Mouse (Mus musculus) embryonic facial prominence, embryonic 11.5 days (tissue): ENCODE results near the gene Tgfbrap1. TPM values are rescaled to one million over a fixed set of nuclear protein-coding genes. Genes with fewer than 3 reads are reported as not detected.

Experiments used
- ATAC-seq: fragments of 200-750 bp; cut with Nextera tagmentation; replicated peaks from 2 replicates; pipeline ENCODE4 v1.8.0; 2017; ENCODE audit warnings: low read depth; ENCODE audit not compliant: insufficient number of reproducible peaks, low FRiP score, low TSS enrichment
- DNase-seq: peaks from one replicate; pipeline ENCODE4 v3.0.0-alpha.2; 2015; ENCODE audit warnings: low spot score
- H3K27ac ChIP-seq: fragments of 300-500 bp; sonication (generic); replicated peaks from 2 replicates; pipeline ENCODE4 v1.5.1; 2014; ENCODE audit warnings: mild to moderate bottlenecking, low read depth, low read length, control low read depth
- H3K27me3 ChIP-seq: fragments of 300-500 bp; sonication (generic); 2 replicates; pipeline ENCODE4 v1.6.1; 2014; ENCODE audit warnings: mild to moderate bottlenecking, low read length, moderate library complexity, mixed read lengths; ENCODE audit not compliant: control insufficient read depth, insufficient read depth
- H3K36me3 ChIP-seq: fragments of 300-500 bp; sonication (generic); replicated peaks from 2 replicates; pipeline ENCODE4 v1.6.1; 2014; ENCODE audit warnings: low read depth, mild to moderate bottlenecking, low read length, moderate library complexity, mixed read lengths; ENCODE audit not compliant: control insufficient read depth, insufficient read depth
- H3K4me1 ChIP-seq: fragments of 300-500 bp; sonication (generic); 2 replicates; pipeline ENCODE4 v1.6.1; 2014; ENCODE audit warnings: low read length, mixed read lengths; ENCODE audit not compliant: control insufficient read depth, insufficient read depth
- H3K4me2 ChIP-seq: fragments of 300-500 bp; sonication (generic); 2 replicates; pipeline ENCODE4 v1.6.1; 2014; ENCODE audit warnings: low read depth, mild to moderate bottlenecking, control low read depth, low read length, moderate library complexity
- H3K4me3 ChIP-seq: fragments of 300-500 bp; sonication (generic); 2 replicates; pipeline ENCODE4 v1.5.1; 2014; ENCODE audit warnings: low read depth, low read length, control low read depth
- H3K9ac ChIP-seq: fragments of 300-500 bp; sonication (generic); replicated peaks from 2 replicates; pipeline ENCODE4 v1.6.1; 2014; ENCODE audit warnings: mild to moderate bottlenecking, control low read depth, low read length
- H3K9me3 ChIP-seq: fragments of 300-500 bp; sonication (generic); replicated peaks from 2 replicates; pipeline ENCODE4 v1.6.1; 2016; ENCODE audit warnings: mild to moderate bottlenecking, low read length, inconsistent platforms, mixed read lengths; ENCODE audit not compliant: control insufficient read depth
- WGBS: fragments of 180-500 bp; shearing (Covaris S2); extraction: QIAGEN DNeasy Blood & Tissue Kit; methylation state at CpG from one replicate; pipeline ENCODE4 v1.1.7; 2014; 5-methylcytosine and 5-hydroxymethylcytosine counted together
- polyA plus RNA-seq: library from polyadenylated mRNA; unstranded; fragments of >200 nt; fragmentation: Nextera tagmentation; extraction: Ambion mirVana; gene quantifications from 2 replicates; pipeline ENCODE4 v1.2.1, GENCODE M21; 2014

Tgfbrap1 gene
- polyA plus RNA-seq, 1 experiment from 2014 or later, result 12.1 TPM

DNA sequence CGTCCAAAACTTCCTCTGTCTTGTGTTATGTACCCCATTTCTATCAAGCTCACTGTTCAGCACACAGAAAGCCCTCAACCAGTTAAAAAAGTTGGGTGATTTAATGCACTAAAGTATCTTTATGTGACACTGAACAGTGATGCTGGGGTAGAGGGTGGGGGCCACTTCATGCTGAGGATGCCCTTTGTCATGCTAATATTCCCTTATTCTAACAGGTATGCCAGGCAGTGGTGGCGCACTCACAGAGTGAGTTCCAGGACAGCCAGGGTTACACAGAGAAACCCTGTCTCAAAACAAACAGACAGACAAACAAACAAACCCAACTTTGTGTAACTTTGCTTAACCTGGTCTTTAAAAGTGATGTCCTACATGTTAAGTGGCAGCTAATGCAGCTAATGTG, 4.2 kb downstream of the Tgfbrap1 start:
- Histone ChIP-seq H3K27ac (no peak overlapping the region), H3K4me2 (no peak overlapping the region), H3K9ac (no peak overlapping the region), H3K4me1 (no peaks in the 10 kb centered on the region), H3K27me3 (no peaks in the 10 kb centered on the region), H3K9me3 (no peaks in the 10 kb centered on the region), H3K4me3 (no peak overlapping the region), H3K36me3 (no peaks in the 10 kb centered on the region)
- 91% methylated on average over 2 of the region's 2 CpGs for WGBS
- no peak for DNase-seq
- no peak for ATAC-seq

DNA sequence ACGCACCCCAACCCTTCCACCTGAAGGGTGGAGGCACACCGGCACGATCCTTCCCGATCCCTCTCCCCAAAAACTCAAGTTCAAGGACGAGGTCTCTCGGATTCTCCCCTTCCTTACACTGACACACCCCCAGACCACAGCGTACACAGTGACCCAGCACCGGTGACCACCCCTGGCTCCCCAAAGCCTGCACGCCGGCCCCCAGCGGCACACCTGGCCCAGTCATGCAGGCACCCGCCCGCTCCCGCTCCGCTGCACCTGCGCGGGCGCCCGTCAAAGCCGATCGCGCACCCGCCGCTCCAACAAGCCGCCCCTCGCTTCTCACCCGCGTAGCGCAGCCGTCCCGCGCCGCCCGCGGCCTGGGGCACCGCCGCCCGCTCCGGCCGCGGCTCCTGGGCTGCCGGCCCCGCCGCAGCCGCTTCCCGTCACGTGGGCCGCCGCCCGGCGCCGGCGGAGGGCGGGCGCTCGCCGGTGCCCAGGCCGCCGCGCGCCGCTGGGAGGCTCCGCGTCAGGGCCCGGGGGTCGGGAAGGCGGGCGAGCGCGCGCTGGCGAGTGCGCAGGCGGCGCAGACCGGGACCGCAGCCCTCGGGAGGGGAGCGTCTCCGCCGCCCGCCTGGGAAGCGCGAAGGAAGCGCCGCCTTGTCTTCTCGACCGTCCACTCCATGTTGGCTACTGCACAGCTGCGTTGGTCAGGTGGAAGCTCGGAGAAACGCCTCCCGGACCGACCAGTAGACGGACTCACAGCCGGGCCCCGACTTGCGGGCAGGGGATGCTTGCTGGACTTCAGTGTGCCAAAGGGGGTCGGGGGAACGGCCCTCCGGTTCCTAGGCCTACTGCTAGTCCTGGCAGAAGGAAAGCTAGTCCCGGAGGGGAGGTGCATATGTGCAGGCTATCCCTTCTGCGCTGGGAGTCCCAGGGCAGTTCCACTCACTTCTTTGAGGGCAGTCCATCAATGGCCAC, 6.1 kb downstream of the Tgfbrap1 start:
- ATAC-seq (peak; percentile 59), DNase-seq (peak; percentile 68)
- H3K4me3 ChIP-seq, result peak overlapping the region; percentile 68
- WGBS, result under 1% methylated on average over 92 of the region's 102 CpGs
- no peaks in the 10 kb centered on the region for H3K9me3 ChIP-seq
- H3K9ac ChIP-seq, result peak overlapping the region; percentile 87
- H3K27me3 ChIP-seq, result no peaks in the 10 kb centered on the region
- H3K36me3 ChIP-seq, result no peaks in the 10 kb centered on the region
- H3K27ac ChIP-seq, result peak overlapping the region; percentile 52; the same call in 1 of the 2 replicates
- H3K4me1 ChIP-seq, result no peaks in the 10 kb centered on the region
- H3K4me2 ChIP-seq, result peak overlapping the region; percentile 77

DNA sequence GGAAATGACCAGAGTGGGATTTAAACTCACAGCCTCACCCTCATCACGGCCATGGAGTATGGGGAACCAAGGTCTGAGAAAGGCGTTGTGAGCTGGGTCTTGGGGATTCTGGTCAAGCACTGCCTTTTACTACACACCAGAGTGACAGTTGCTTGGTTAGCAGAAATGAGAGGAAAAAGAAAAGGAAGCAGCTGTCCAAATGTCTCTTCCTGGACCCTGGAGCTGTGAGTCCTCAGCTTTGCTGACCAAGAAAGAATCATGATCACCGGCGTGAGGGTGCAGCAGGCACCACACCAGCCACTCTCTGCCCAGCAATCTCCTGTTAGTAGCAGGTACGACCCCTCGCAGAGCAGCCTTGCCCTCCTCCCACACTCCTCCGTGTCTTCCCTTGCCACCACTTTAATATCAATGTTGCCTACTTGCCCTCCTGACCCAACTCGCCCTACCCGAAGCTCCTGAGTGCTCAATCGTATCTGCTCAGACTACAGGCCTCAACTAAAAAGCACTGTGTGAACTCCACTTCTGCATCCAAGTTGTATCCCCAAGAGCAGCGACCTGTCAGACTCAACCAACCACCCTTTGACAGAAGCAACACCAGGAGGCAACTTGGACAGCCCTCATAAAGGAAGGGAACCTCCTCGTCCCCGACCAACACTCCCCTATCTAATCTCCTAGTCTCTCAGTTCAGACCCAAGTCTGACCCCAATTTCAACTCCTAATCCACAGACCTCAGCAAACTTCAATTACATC, 7.0 kb downstream of the Tgfbrap1 start:
- ATAC-seq (peak; percentile 20; the same call in 1 of the 2 replicates), DNase-seq (no peak)
- Histone ChIP-seq H3K4me3 (peak overlapping the region; percentile 68), H3K4me2 (peak overlapping the region; percentile 77), H3K36me3 (no peaks in the 10 kb centered on the region), H3K9me3 (no peaks in the 10 kb centered on the region), H3K4me1 (no peaks in the 10 kb centered on the region), H3K9ac (peak overlapping the region; percentile 87), H3K27ac (no peak overlapping the region), H3K27me3 (no peaks in the 10 kb centered on the region)
- 48% methylated on average over 13 of the region's 13 CpGs for WGBS

DNA sequence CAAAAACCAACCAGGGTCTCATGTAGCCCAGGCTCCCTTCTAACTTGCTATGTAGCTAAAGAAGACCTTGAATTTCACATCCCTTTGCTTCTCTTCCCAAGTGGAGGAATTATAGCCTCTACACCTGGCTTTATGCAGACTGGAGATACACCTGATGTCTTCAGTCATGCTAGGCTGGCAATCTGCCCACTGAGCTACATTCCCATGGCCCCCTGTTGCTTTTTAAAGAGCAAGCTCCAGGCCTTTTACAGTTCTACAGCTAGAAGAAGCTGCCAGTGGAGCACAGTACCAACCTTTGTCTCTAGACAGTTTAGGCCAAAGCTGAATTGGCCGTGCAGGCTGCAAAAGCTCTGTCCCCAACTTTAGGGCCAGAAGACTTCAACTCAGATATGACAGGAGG, 8.0 kb downstream of the Tgfbrap1 start:
- ATAC-seq, result no peak
- Histone ChIP-seq H3K4me2 (no peak overlapping the region), H3K27me3 (no peaks in the 10 kb centered on the region), H3K36me3 (no peaks in the 10 kb centered on the region), H3K9me3 (no peaks in the 10 kb centered on the region), H3K27ac (no peak overlapping the region), H3K4me3 (no peak overlapping the region), H3K4me1 (no peaks in the 10 kb centered on the region), H3K9ac (no peak overlapping the region)
- no peak for DNase-seq
- WGBS, result 79% methylated on average over 1 of the region's 1 CpGs

DNA sequence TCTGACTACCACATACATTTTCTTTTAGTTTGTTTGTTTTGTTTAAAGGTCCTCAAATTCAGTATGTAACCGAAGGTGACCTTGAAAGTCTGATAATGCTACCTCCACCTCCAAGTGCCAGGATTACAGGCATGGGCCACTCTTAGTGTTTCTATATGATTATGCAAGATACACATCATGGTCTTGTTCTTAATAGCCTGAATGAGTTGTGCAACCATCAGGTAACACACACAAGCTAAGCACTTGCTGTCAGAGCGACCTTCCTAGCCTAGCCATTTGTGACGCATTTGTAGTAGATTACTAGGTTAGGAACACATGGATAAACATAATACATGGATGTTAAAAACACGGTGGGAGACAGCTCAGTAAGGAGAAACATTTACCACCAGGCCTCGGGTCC, 15.5 kb downstream of the Tgfbrap1 start:
- DNase-seq, result no peak
- Histone ChIP-seq H3K4me3 (no peak overlapping the region), H3K9me3 (no peaks in the 10 kb centered on the region), H3K36me3 (no peaks in the 10 kb centered on the region), H3K4me2 (no peak overlapping the region), H3K27me3 (no peaks in the 10 kb centered on the region), H3K4me1 (no peaks in the 10 kb centered on the region), H3K27ac (no peak overlapping the region), H3K9ac (no peak overlapping the region)
- no peak for ATAC-seq
- WGBS, result 82% methylated on average over 5 of the region's 5 CpGs

DNA sequence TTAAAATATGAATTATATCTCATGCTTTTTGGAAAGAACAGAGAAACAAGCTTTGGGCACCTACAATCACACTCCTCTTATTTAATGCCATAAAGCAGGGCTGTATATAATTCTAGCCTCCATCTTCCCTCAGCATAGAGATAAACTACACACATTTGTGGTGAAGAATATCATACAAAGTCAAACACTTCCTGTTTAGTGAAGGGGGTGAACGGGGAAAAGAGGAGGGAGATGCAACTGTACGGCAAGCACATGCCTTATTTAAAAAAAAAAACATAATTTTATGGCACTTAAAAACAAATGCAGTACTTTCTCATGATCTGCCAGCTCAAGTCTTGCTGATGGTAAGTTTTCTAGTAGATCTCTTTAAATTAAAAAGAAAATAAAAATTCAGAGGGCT, 20.3 kb downstream of the Tgfbrap1 start:
- H3K4me1 ChIP-seq, result no peaks in the 10 kb centered on the region
- H3K9me3 ChIP-seq, result no peaks in the 10 kb centered on the region
- H3K4me2 ChIP-seq, result no peak overlapping the region
- ATAC-seq (no peak), DNase-seq (no peak)
- no peaks in the 10 kb centered on the region for H3K27me3 ChIP-seq
- H3K4me3 ChIP-seq, result no peak overlapping the region
- H3K36me3 ChIP-seq, result no peaks in the 10 kb centered on the region
- 85% methylated on average over 2 of the region's 2 CpGs for WGBS
- no peak overlapping the region for H3K27ac ChIP-seq
- no peak overlapping the region for H3K9ac ChIP-seq

DNA sequence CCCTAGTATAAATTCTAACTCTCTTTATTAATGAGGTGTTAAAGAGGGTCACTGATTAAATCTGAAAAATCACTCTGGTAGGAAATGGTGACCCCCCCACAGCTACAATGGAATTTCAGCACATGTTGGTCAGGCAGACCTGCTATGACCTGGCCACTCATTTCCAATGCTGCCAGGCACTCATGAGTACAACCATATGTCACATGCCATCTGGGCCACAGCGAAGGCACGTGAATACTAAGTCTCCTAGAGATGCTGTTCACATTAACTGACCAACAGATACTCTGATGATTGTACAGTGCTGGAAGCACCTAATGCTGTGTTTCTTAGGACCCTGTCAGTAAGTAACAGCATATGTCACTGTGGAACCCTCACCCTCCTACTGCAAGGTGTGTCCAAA, 23.6 kb downstream of the Tgfbrap1 start:
- ATAC-seq (no peak), DNase-seq (no peak)
- Histone ChIP-seq H3K4me2 (no peak overlapping the region), H3K27ac (no peak overlapping the region), H3K36me3 (no peaks in the 10 kb centered on the region), H3K9ac (no peak overlapping the region), H3K4me1 (no peaks in the 10 kb centered on the region), H3K9me3 (no peaks in the 10 kb centered on the region), H3K4me3 (no peak overlapping the region), H3K27me3 (no peaks in the 10 kb centered on the region)
- 85% methylated on average over 2 of the region's 2 CpGs for WGBS

DNA sequence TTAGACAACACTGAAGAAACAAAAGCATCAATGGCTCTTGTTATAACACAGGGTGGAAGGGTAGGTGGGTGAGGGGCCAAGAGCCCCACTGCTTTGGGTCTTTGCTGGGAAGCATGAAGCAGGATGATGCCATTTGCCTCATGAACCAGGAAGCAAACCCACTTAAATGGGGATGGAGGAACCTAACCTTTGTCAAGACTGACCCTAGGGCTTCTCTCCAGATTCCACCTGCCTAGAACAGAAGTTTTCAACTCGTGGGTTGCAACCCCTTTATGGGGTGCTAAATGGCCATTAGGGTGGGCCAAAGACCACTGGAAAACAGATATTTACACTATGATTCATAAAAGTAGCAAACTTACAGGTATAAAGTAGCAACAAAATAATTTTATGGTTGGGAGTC, 25.9 kb downstream of the Tgfbrap1 start:
- no peak for ATAC-seq
- 82% methylated on average over 1 of the region's 1 CpGs for WGBS

More for the DNA sequence above, 25.9 kb downstream of the Tgfbrap1 start:
- H3K4me1 ChIP-seq, result no peaks in the 10 kb centered on the region
- no peaks in the 10 kb centered on the region for H3K36me3 ChIP-seq
- no peak for DNase-seq
- no peaks in the 10 kb centered on the region for H3K9me3 ChIP-seq
- H3K9ac ChIP-seq, result no peak overlapping the region
- no peak overlapping the region for H3K4me3 ChIP-seq
- no peaks in the 10 kb centered on the region for H3K27me3 ChIP-seq
- H3K4me2 ChIP-seq, result no peak overlapping the region
- no peak overlapping the region for H3K27ac ChIP-seq
